Mouse (Mus musculus) bone marrow, adult 2 months (tissue): ENCODE measurements around the gene Prkacb. TPM values are rescaled to one million over a fixed set of nuclear protein-coding genes. Genes with fewer than 3 reads are reported as not detected.
"Not testable (repeated sequence)": the region's sequence is repeated elsewhere in the genome, so short reads cannot be mapped to it uniquely, and the experiment has no call there.

Source experiments
- H3K27ac ChIP-seq: fragments of 200-500 bp; 2 replicates; pipeline ENCODE4 v1.5.1; 2012; ENCODE audit warnings: low read depth, mild to moderate bottlenecking, control low read depth, inconsistent platforms, low read length; ENCODE audit not compliant: control insufficient read depth, poor library complexity, insufficient read depth
- H3K4me1 ChIP-seq: fragments of 200-500 bp; 2 replicates; pipeline ENCODE4 v1.6.1; 2011; ENCODE audit warnings: low read length; ENCODE audit not compliant: control insufficient read depth, insufficient read depth
- H3K4me3 ChIP-seq: fragments of 200-500 bp; replicated peaks from 2 replicates; pipeline ENCODE3; 2011; ENCODE audit warnings: mild to moderate bottlenecking, low read depth, low read length, control low read depth; ENCODE audit not compliant: control insufficient read depth
- CTCF ChIP-seq: fragments of 200-500 bp; IDR thresholded peaks from 2 replicates; pipeline ENCODE4 v1.5.1; 2011; ENCODE audit warnings: low read length, control low read depth; ENCODE audit not compliant: control insufficient read depth, insufficient read depth
- POLR2A ChIP-seq: fragments of 200-500 bp; IDR thresholded peaks from 2 replicates; pipeline ENCODE4 v1.6.1; 2011; ENCODE audit warnings: low read depth, mild to moderate bottlenecking, control low read depth, low read length, borderline replicate concordance; ENCODE audit not compliant: control insufficient read depth
- WGBS: fragments of 180-500 bp; shearing (Covaris S2); methylation state at CpG from one replicate; pipeline ENCODE4 v1.1.7; 2018; 5-methylcytosine and 5-hydroxymethylcytosine counted together
- polyA plus RNA-seq: library from polyadenylated mRNA; stranded (reverse); fragments of >200 nt; gene quantifications from 2 replicates; pipeline ENCODE4 v1.2.4, GENCODE M21; 2011; ENCODE audit warnings: low replicate concordance; ENCODE audit not compliant: missing spikeins, insufficient read depth, insufficient read length

Gene Prkacb
- polyA plus RNA-seq, 1 experiment = 11.9 TPM

GRCm38 (mm10) chr3:146769940-146770659 is 42.7 kb downstream of the Prkacb start:
- Histone ChIP-seq H3K27ac (no peak overlapping the region), H3K4me1 (no peaks in the 10 kb centered on the region; the same call in 1 of the 2 replicates), H3K4me3 (no peak overlapping the region)
- WGBS = 79% methylated on average over 17 of the region's 17 CpGs
- no peak for TF ChIP-seq CTCF
- TF ChIP-seq POLR2A = no peak

GRCm38 (mm10) chr3:146769569-146769939 is 43.2 kb downstream of the Prkacb start:
- H3K27ac ChIP-seq = no peak overlapping the region
- WGBS = 84% methylated on average over 2 of the region's 2 CpGs
- TF ChIP-seq CTCF (no peak), POLR2A (no peak)
- peaks cover 2% of the 10 kb centered on the region; the same call in 1 of the 2 replicates for H3K4me1 ChIP-seq
- no peak overlapping the region for H3K4me3 ChIP-seq

GRCm38 (mm10) chr3:146768921-146769320 is 43.9 kb downstream of the Prkacb start:
- Histone ChIP-seq H3K4me1 (peaks cover 3% of the 10 kb centered on the region; the same call in 1 of the 2 replicates), H3K4me3 (no peak overlapping the region), H3K27ac (no peak overlapping the region)
- 81% methylated on average over 3 of the region's 3 CpGs for WGBS
- TF ChIP-seq CTCF (no peak), POLR2A (no peak)

- Histone ChIP-seq H3K27ac (no peak overlapping the region), H3K4me1 (peaks cover 3% of the 10 kb centered on the region; the same call in 1 of the 2 replicates), H3K4me3 (no peak overlapping the region)
- WGBS = 88% methylated on average over 5 of the region's 5 CpGs
- TF ChIP-seq POLR2A (no peak), CTCF (no peak)
Observed at GRCm38 (mm10) chr3:146768360-146768759, 44.4 kb downstream of the Prkacb start.

GRCm38 (mm10) chr3:146766701-146767181 is 46.0 kb downstream of the Prkacb start:
- 75% methylated on average over 8 of the region's 8 CpGs for WGBS
- Histone ChIP-seq H3K4me3 (no peak overlapping the region), H3K4me1 (peaks cover 3% of the 10 kb centered on the region; the same call in 1 of the 2 replicates), H3K27ac (no peak overlapping the region)
- TF ChIP-seq POLR2A (no peak), CTCF (no peak)

GRCm38 (mm10) chr3:146766071-146766605 is 46.7 kb downstream of the Prkacb start:
- TF ChIP-seq POLR2A = no peak
- no peak for TF ChIP-seq CTCF
- Histone ChIP-seq H3K4me1 (peaks cover 3% of the 10 kb centered on the region; the same call in 1 of the 2 replicates), H3K27ac (no peak overlapping the region), H3K4me3 (no peak overlapping the region)
- 93% methylated on average over 4 of the region's 4 CpGs for WGBS

- 49% methylated on average over 3 of the region's 3 CpGs for WGBS
- Histone ChIP-seq H3K4me1 (peaks cover 3% of the 10 kb centered on the region; the same call in 1 of the 2 replicates), H3K27ac (no peak overlapping the region), H3K4me3 (no peak overlapping the region)
- no peak for TF ChIP-seq POLR2A
- TF ChIP-seq CTCF = no peak
Observed at GRCm38 (mm10) chr3:146764871-146765529, 47.8 kb downstream of the Prkacb start.

GRCm38 (mm10) chr3:146763054-146763453 is 49.7 kb downstream of the Prkacb start:
- H3K4me1 ChIP-seq, H3K4me3 ChIP-seq, H3K27ac ChIP-seq: not testable (repeated sequence)
- WGBS = 79% methylated on average over 2 of the region's 2 CpGs
